Mouse (Mus musculus) sigmoid colon, adult 10 weeks (tissue): ENCODE measurements around the gene Gmeb2. TPM values are rescaled to one million over a fixed set of nuclear protein-coding genes. Genes with fewer than 3 reads are reported as not detected.

Experiments
- polyA plus RNA-seq: library from polyadenylated mRNA; stranded (reverse); fragments of 350-450 nt; fragmentation: Illumina TruSeq; extraction: RNeasy Lipid Tissue Mini Kit (QIAGEN cat#74804); gene quantifications from one replicate; pipeline ENCODE4 v1.2.3, GENCODE M21; 2014; ENCODE audit warnings: low read depth, low replicate concordance

Gene Gmeb2
- polyA plus RNA-seq, result 15.3 TPM

DNA sequence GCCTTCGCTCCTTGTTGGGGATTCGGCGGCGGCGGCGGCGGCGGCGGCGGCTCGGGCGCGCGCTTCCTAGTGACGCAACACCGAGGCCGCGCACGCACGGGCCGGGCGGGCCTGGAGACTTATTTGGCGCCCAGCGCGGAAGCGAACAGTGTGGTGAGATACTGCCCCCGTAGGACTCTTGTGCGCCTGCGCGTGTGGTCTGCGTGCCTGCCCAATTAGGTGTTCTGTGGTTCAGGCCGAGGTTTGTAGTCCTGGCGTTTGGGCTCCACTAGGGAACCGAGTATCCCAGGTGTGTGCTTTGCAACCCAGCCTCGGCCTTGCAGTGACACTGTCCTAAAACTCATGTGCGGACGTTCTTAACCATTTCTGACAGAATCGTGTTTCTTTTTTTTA, at the start of gene Gmeb2:
Gmeb2 (minus strand) TSS at position 78 of the 393 bp plus-strand sequence.

DNA sequence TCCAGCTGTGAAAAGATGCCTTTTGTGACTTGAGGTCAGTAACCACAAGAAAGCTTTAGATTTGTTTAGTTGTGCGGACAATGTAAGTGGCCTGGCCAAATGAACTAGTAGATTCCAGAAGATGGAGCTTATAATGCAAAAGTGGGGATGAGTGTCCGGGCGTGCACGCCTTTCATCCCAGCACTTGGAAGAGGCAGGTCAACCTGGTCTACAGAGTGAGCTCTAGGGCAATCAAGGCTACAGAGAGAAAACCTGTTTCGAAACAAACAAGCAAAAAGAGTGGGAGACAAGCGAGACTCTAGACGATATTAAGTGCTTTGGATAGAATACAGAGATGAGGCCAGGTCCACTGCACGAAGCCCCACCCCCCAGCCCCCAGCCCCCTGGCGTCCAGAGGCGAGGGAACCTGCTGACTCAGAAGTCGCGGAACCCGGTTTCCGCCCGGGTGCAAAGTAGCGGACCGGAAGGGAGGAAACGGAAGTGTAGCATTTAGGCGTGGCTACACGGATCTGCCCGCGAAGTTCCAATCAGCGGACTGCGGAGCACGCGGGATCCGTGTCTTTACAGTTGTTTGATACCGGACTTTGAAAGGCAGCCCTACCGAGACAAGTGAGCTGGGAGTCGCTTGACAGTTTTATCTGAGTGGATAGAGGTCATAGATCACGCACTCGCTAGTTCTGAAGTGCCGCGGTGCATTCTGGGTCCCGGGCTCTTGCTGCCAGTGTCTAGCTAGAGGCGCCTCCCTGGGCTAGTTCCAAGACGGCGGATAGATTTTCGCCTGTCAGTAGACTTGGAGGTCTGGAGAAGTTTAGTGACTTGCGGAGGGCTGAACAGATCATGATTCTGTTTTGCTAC, 31.6 kb upstream of the Gmeb2 start, which contains the start of gene Rtel1:
Rtel1 (plus strand) TSS at position 492 of the 855 bp plus-strand sequence.

DNA sequence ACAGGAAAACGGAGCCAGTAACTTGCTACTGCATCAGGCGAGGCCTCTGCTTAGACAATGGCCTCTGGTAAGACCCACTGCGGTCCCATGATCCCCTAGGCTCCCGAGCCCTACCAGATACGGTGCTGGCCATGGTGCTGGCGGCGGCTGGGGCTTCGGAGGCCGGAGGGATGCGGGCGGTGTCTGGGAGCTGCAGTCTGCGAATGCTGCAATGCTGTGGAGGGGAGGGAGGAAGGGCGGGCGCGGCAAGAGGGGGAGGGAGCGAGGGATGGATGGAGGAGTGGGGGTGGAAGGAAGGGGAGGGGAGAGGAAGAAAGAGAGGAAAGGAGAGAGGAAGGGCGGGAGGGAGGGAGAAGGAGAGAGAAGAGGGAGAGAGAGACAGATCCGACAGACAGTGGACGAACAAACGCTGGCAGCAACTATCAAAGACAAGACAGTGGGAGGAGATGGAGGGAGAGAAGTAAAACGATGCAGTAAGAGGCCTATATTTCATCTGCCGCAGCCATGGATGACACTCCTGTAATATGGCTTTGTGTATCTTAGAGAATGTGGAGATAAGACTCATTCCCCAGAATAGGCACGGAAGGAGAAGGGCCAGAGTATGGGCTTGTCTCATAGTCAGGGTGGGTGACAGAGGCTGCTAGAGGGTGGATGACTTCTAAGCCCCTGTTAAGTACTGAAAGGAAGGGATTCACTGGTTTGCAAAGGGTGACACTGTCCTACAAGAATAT, 26.4 kb upstream of the Gmeb2 start, which contains the start of gene Stmn3:
Stmn3 (minus strand) TSS at position 421 of the 731 bp plus-strand sequence.

GRCm38 (mm10) chr2:181241602-181242313, 46.1 kb downstream of the Gmeb2 start, which contains the start of gene Helz2:
Helz2 (minus strand) TSS chr2:181242027.

GRCm38 (mm10) chr2:181219538-181220216, 68.2 kb downstream of the Gmeb2 start, which contains the start of gene Fndc11:
Fndc11 (plus strand) TSS chr2:181220013.

DNA sequence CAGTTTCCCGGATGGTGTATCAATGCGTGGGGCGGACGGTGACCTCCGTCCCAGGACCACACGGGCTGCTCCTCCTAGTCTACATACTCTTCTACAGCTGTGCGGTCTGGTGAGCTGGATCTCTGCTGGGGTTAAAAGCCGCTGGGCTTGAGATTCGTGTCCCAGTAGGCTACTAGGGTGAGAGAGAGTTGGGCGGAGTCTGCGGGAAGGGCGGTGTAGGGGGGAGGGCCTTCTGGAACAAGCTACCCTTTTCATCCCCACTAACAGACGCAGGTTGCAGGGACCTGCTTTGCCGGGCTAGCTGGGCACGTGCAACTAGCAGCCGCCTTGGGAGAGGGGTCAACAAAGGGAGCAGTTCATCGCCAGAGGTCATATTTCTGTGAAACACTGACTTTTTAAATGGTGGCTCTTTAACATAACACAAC, 74.8 kb downstream of the Gmeb2 start, which contains the start of gene Srms:
Srms (minus strand) TSS at position 165 of the 425 bp plus-strand sequence.

DNA sequence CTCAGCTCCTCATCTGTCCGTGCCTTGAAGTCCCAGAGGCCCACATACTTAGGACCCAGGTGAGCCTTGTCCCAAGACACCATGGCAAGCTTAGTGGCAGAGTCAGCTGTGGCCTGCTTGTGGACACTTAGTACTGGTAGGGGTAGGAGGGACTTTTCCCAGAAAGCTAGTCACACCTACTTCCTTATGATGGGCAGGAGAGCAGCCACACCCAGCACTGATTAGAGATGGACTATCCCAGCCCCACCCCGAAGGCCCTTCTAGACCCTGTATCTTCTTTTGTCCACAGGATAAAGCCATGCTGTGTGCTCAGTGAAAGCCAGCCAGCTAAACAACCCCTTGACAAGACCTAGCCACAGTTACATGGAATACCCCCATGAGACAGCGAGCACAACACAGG, 85.4 kb downstream of the Gmeb2 start, which contains the start of gene Ptk6:
Ptk6 (minus strand) TSS at position 368 of the 400 bp plus-strand sequence.

Other genes with a start within 250 kb of the Gmeb2 start
- gene Chrna4, start 244.5 kb downstream of the Gmeb2 start, polyA plus RNA-seq, result not detected
- 0.85 TPM for gene Kcnq2, start 152.7 kb downstream of the Gmeb2 start, polyA plus RNA-seq
- not detected for gene Eef1a2, start 131.0 kb downstream of the Gmeb2 start, polyA plus RNA-seq
- 12.4 TPM for gene Ppdpf, start 100.8 kb downstream of the Gmeb2 start, polyA plus RNA-seq
- gene Ptk6, start 85.2 kb downstream of the Gmeb2 start, polyA plus RNA-seq, result 8.2 TPM
- not detected for gene Srms, start 74.8 kb downstream of the Gmeb2 start, polyA plus RNA-seq
- gene Fndc11, start 68.0 kb downstream of the Gmeb2 start, polyA plus RNA-seq, result not detected
- gene Helz2, start 46.0 kb downstream of the Gmeb2 start, polyA plus RNA-seq, result 4.2 TPM
- gene Stmn3, start 26.5 kb upstream of the Gmeb2 start, polyA plus RNA-seq, result 0.82 TPM
- 11.0 TPM for gene Rtel1, start 31.7 kb upstream of the Gmeb2 start, polyA plus RNA-seq
- 2.1 TPM for gene Zgpat, start 76.9 kb upstream of the Gmeb2 start, polyA plus RNA-seq
- gene Arfrp1, start 77.4 kb upstream of the Gmeb2 start, polyA plus RNA-seq, result 44.4 TPM
- 1.2 TPM for gene Lime1, start 92.0 kb upstream of the Gmeb2 start, polyA plus RNA-seq
- gene Zbtb46, start 171.4 kb upstream of the Gmeb2 start, polyA plus RNA-seq, result 1.5 TPM
- not detected for gene Abhd16b, start 205.2 kb upstream of the Gmeb2 start, polyA plus RNA-seq
- 47.1 TPM for gene Tpd52l2, start 209.1 kb upstream of the Gmeb2 start, polyA plus RNA-seq
- gene Dnajc5, start 232.4 kb upstream of the Gmeb2 start, polyA plus RNA-seq, result 72.7 TPM